Comparison of ENCODE assay signal across 9 mouse cellular contexts in the genomic region with DNA sequence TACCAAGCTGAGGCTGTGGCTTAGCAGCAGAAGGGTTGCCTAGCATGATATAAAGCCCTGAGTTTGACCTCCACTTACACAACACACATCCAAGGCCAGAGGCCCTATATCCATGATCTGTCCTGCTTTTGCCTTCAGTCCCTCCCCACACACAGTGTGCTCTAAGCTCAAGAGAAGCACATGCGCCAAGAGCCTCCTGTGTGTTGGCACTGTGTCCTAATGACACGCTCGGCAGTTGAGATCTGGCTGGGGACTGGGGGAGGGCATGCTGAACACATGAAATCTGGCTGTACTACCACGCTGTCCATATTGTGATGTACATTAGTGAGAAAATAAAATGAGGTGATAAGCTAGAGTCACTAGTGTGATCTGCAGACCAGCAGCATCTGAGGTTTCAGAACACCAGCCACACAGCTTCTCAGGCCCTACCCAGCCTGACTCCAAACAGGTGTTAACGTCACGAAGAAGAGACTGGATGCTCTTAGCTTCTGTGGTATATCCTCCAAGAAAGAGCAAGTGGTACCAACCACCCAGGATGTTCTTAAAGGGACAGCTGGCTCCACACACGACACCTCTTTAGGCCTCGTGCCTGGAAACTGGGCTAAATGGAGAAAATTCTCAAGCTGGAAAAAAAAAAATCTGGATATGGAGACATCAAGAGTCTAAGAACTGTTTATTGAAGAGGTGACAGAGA. TPM values are rescaled to one million over a fixed set of nuclear protein-coding genes. Genes with fewer than 3 reads are reported as not detected.
DNase-seq lines count a peak whose midpoint lies in the region; ATAC-seq and TF ChIP-seq lines count a peak whose summit lies in the region.
"Had no signal": no experiment of that assay in that cellular context is flagged by ENCODE, and none has a peak within 500 bp of the region (broad histone marks: within the 10 kb centered on the region; RNA-seq: fewer than 3 reads in every experiment).

No protein-coding gene starts in this region.

- H3K36me3 ChIP-seq in heart, embryonic 13.5 days: no peaks in the 10 kb centered on the region
- no peaks in the 10 kb centered on the region for H3K36me3 ChIP-seq in testis, adult 2 months (ENCODE audit: control insufficient read depth, insufficient read depth, low read length)
- no peaks in the 10 kb centered on the region for H3K36me3 ChIP-seq in forebrain, embryonic 13.5 days (ENCODE audit: poor library complexity, severe bottlenecking)

- no peaks in the 10 kb centered on the region for H3K27me3 ChIP-seq in heart, embryonic 13.5 days (replicated peaks)
- no peaks in the 10 kb centered on the region for H3K27me3 ChIP-seq in testis, adult 2 months (ENCODE audit: control insufficient read depth, insufficient read depth, low read length)
- H3K27me3 ChIP-seq in forebrain, embryonic 13.5 days: no peaks in the 10 kb centered on the region

- DNase-seq in heart, postnatal 25 days (ENCODE audit: low spot score): no peak
- no peak for DNase-seq in testis, postnatal 14 days (ENCODE audit: low spot score)
- DNase-seq in cerebellum, postnatal 36 days: peak; percentile 69 to 73
- DNase-seq in testis, postnatal 10 days (ENCODE audit: low spot score): peak; percentile 55
- DNase-seq in kidney, adult 11 months: no peak
- DNase-seq: embryo, embryonic 11 days had no signal

- intact Hi-C loops in heart, postnatal 25 days (cut with DNase I): loop anchor here (5.0 kb wide), 1 partner anchor 34 kb away; no protein-coding TSS in a partner anchor

- no peak overlapping the region for H3K4me2 ChIP-seq in heart, embryonic 13.5 days
- H3K4me2 ChIP-seq in forebrain, embryonic 13.5 days: no peak overlapping the region

- TF ChIP-seq CTCF in testis, adult 2 months (IDR thresholded peaks at IDR 0.05; ENCODE audit: control insufficient read depth, insufficient read depth, insufficient replicate concordance, low read depth, low read length): no peak

- peaks cover 27% of the 10 kb centered on the region for H3K4me1 ChIP-seq in heart, embryonic 13.5 days
- H3K4me1 ChIP-seq in testis, adult 2 months (ENCODE audit: control insufficient read depth, insufficient read depth, low read length): peaks cover 13% of the 10 kb centered on the region
- H3K4me1 ChIP-seq in forebrain, embryonic 13.5 days: peaks cover 14% of the 10 kb centered on the region

- H3K9me3 ChIP-seq in heart, embryonic 13.5 days: no peaks in the 10 kb centered on the region
- no peaks in the 10 kb centered on the region for H3K9me3 ChIP-seq in forebrain, embryonic 13.5 days (replicated peaks)

- TF ChIP-seq POLR2A in testis, adult 2 months (IDR thresholded peaks at IDR 0.05; ENCODE audit: control insufficient read depth, low read depth, low read length): no peak

- 0 out of 2 replicates have a peak overlapping the region, but pooled peaks have one; percentile 8 for H3K27ac ChIP-seq in heart, embryonic 13.5 days (replicated peaks)
- H3K27ac ChIP-seq in testis, adult 2 months (ENCODE audit: control insufficient read depth, insufficient read depth, low read depth, low read length): peak overlapping the region; percentile 63; the same call in 1 of the 2 replicates
- no peak overlapping the region for H3K27ac ChIP-seq in forebrain, embryonic 13.5 days

- H3K4me3 ChIP-seq in heart, embryonic 13.5 days: no peak overlapping the region
- H3K4me3 ChIP-seq in testis, adult 2 months (ENCODE audit: control insufficient read depth, low read depth, low read length): no peak overlapping the region
- H3K4me3 ChIP-seq in forebrain, embryonic 13.5 days: no peak overlapping the region

- H3K9ac ChIP-seq in heart, embryonic 13.5 days: peak overlapping the region; percentile 24; the same call in 1 of the 2 replicates
- no peak overlapping the region for H3K9ac ChIP-seq in forebrain, embryonic 13.5 days

- WGBS in heart, embryonic 13.5 days: 77% methylated on average over 8 of the region's 8 CpGs
- WGBS in forebrain, embryonic 13.5 days: 86% methylated on average over 8 of the region's 8 CpGs

- no peak for ATAC-seq in heart, embryonic 13.5 days (ENCODE audit: extremely low read depth, insufficient number of reproducible peaks, low FRiP score, low TSS enrichment)
- no peak for ATAC-seq in forebrain, embryonic 13.5 days

RNA-seq across cellular contexts. Expression of a gene that starts 3.6 kb away (rescaled TPM):
- 0.42 and 1.0 TPM in 2 replicates for polyA plus RNA-seq in heart, embryonic 13.5 days (2015; fragmentation: Nextera tagmentation; extraction: Ambion mirVana)
- 10 to 100 TPM; 32.7 to 44.2 TPM for total RNA-seq in heart, postnatal 25 days (2021)
- polyA plus RNA-seq in testis, adult 2 months (2012; rRNA removed): 3.6 and 4.1 TPM in 2 replicates
- polyA plus RNA-seq in forebrain, embryonic 13.5 days (2015; fragmentation: Nextera tagmentation; extraction: Ambion mirVana): 1.4 and 1.7 TPM in 2 replicates

RNA-seq across cellular contexts. Expression of a gene that starts 21.3 kb away (rescaled TPM):
- 469 and 539 TPM in 2 replicates for polyA plus RNA-seq in heart, embryonic 13.5 days (2015; fragmentation: Nextera tagmentation; extraction: Ambion mirVana)
- 100 to 1,000 TPM; 521 to 565 TPM for total RNA-seq in heart, postnatal 25 days (2021)
- 46.2 and 81.2 TPM in 2 replicates for polyA plus RNA-seq in testis, adult 2 months (2012; rRNA removed)
- polyA plus RNA-seq in forebrain, embryonic 13.5 days (2015; fragmentation: Nextera tagmentation; extraction: Ambion mirVana): 422 and 512 TPM in 2 replicates

RNA-seq across cellular contexts. Expression of a gene that starts 30.0 kb away (rescaled TPM):
- 1.4 TPM in 2 replicates for polyA plus RNA-seq in heart, embryonic 13.5 days (2015; fragmentation: Nextera tagmentation; extraction: Ambion mirVana)
- under 1 TPM; 0.11 to 0.13 TPM for total RNA-seq in heart, postnatal 25 days (2021)
- 8.8 and 12.2 TPM in 2 replicates for polyA plus RNA-seq in testis, adult 2 months (2012; rRNA removed)
- polyA plus RNA-seq in forebrain, embryonic 13.5 days (2015; fragmentation: Nextera tagmentation; extraction: Ambion mirVana): 2.4 and 3.3 TPM in 2 replicates

RNA-seq across cellular contexts. Expression of a gene that starts 49.7 kb away (rescaled TPM):
- polyA plus RNA-seq in heart, embryonic 13.5 days (2015; fragmentation: Nextera tagmentation; extraction: Ambion mirVana): 29.1 and 33.7 TPM in 2 replicates
- 1 to 10 TPM; 4.8 to 5.4 TPM for total RNA-seq in heart, postnatal 25 days (2021)
- polyA plus RNA-seq in testis, adult 2 months (2012; rRNA removed): 39.4 and 50.3 TPM in 2 replicates
- 28.3 and 30.8 TPM in 2 replicates for polyA plus RNA-seq in forebrain, embryonic 13.5 days (2015; fragmentation: Nextera tagmentation; extraction: Ambion mirVana)

RNA-seq across cellular contexts. Expression of a gene that starts 59.7 kb away (rescaled TPM):
- polyA plus RNA-seq in heart, embryonic 13.5 days (2015; fragmentation: Nextera tagmentation; extraction: Ambion mirVana): 30.1 and 32.4 TPM in 2 replicates
- total RNA-seq in heart, postnatal 25 days (2021): 10 to 100 TPM; 41.5 to 44.9 TPM
- polyA plus RNA-seq in testis, adult 2 months (2012; rRNA removed): 69.6 and 78.9 TPM in 2 replicates
- 53.5 and 54.1 TPM in 2 replicates for polyA plus RNA-seq in forebrain, embryonic 13.5 days (2015; fragmentation: Nextera tagmentation; extraction: Ambion mirVana)

Comparison
In these comparisons a context has a peak if more than half of its experiments do, and no peak if none do; other contexts are left out.
1. DNase-seq: peak in cerebellum, postnatal 36 days (2 of 2) and testis, postnatal 10 days (single experiment); none in heart, postnatal 25 days (single experiment), testis, postnatal 14 days (single experiment) and kidney, adult 11 months (single experiment).